Mouse (Mus musculus): ENCODE data around the gene Pomc.

- no peak for TF ChIP-seq GABPA (IDR thresholded peaks at IDR 0.05; ENCODE audit: low read depth, low read length)
- no peak for TF ChIP-seq CHD2 (IDR thresholded peaks at IDR 0.05; ENCODE audit: low read length)
Observed at GRCm38 (mm10) chr12:4007766-4008165, 53.0 kb downstream of the Pomc start.
